Mouse (Mus musculus) MEL-GATA-1-ER (cell line): ENCODE measurements around the gene Tex11.
"Not testable (repeated sequence)": the region's sequence is repeated elsewhere in the genome, so short reads cannot be mapped to it uniquely, and the experiment has no call there.

ENCODE experiments used
- DNase-seq: peaks from one replicate; pipeline ENCODE4 v3.0.0-alpha.2; 2012; ENCODE audit warnings: low read depth; ENCODE audit errors: extremely low read depth

Gene Tex11

DNA sequence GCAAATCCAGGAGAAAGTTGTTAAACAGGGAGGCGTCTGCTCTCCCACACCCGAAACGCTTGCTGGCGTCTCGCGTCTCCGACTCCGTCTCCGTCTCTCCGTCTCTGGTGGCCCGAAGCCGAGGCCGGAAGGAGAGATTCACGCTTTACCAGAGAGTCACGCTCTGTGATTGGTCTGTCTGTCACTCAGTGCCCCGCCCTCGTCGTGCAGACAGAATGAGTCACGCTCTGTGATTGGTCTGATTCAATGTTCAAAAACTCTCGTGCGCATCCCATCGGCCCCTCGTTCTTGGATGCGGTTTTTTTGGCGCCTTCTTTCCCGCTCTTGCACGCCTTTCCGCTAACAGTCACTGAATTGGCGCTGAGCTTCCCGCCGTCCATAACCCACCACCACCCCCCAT lies at the start of gene Tex11:
Gene Tex11, minus strand, starts transcription at position 127 of the 400 bp plus-strand sequence.
- no peak for DNase-seq

DNA sequence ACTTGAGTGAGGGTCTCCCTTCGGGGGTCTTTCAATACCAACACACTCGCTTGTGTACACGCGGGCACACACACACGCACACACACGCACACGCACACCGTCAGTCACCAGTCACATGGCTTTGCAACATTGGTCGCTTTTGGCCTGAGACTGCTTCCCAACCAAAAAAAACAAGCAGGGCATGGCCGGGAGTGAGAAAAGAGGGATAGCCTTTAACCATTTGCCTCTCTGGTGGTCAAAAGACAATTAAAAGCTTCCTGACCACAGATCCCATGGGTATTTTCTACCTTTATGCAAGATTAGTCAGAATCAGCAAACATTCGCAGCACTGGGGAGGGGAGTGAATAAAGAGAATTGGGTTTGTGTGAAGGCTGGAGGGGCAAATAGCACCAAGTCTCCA lies 26.5 kb upstream of the Tex11 start, which contains the start of gene Slc7a3:
Gene Slc7a3, minus strand, starts transcription at position 101 of the 400 bp plus-strand sequence.
- DNase-seq: no peak

DNA sequence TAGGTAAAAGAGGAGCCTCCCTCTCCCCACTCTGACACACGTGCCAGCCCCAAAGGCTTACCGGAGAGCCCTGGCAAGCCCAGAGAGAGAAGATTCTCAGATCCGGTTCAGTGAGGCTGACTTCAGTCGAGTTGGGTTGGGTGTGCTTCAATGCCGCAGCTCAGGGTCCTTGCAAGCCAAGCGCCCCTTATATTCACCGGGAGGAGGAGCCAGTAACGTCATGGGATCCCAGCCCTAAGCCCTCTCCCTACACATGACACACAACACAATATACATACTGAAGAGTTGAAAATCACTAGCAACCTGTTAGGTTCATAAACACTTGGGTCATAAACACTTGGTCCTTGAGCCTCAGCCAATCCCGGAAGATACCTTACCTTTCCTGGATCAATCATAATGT lies 25.7 kb upstream of the Tex11 start:
- DNase-seq: not testable (repeated sequence)

DNA sequence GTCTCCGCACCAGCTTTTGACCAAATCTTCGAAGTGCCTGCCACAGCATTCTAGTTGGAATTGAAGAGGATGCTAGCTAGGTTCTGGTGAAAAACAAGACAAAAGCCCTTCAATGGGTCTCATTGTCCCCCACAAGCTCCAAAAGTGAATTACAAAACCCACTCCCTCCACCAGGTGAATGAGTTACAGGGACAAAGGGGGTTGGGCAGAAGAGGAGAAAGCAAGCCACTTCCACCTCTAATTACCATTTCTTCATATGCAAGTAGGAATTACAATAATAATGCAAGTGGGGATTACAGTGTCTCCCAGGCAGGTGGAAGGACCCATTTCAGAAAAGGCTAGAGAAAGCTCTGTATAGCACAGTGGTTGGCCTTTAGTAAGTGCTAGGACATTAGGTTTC lies 24.7 kb upstream of the Tex11 start:
- no peak for DNase-seq

DNA sequence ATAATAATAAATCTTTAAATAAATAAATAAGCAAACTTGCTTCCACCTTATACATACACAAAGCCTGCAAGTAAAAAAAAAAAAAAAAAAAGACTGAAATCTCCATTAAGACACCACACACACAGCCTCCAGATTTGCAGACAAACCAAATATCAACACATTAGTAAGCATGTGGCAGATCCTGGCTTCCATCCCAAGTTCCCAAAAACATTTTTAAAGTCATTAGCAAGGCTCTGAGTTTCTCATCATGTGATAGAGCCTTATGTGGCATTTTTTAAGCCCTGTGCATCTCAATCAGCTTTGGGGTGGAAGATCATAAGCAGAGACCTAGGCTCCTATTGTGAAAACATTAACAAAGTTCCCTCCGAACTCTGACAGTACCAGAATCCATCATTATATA lies 5.8 kb upstream of the Tex11 start:
- no peak for DNase-seq

DNA sequence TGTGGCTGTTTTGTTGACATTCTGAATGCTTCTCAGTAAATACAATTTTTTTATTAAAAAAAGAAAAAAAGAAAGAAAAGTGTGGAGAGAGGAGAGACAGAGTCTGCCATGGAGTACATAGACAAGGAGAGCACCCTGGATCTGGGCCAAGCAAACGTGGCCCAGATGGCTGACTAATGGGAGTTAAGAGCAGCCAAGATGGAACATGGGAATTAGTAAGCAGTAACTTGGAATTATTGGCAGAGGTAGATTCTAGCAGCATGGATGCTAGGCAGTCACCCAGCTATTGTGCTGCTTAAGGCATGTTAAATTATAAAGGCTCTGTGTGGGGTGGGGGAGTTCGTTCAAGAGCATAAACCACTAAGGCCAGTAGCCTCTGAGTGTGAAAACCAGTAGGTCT lies 4.0 kb upstream of the Tex11 start:
- DNase-seq: no peak

DNA sequence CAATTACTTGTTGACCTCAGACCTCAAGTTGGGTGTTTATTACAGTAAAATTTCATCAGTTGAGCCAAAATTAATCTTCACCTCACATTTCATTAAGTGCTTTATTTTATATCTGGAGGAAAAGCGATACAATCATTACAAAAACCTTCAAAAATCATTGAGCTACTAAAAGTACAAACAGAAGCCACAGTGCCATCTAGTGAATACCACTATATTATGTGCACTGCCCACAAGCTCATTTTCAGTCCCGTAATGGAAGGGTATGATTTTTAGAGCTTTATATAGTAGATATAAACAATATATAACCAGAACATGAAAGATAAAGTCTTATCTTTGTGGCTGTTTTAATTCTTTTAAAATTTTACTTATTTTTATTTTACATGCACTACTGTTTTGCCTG lies 115.8 kb downstream of the Tex11 start:
- no peak for DNase-seq

DNA sequence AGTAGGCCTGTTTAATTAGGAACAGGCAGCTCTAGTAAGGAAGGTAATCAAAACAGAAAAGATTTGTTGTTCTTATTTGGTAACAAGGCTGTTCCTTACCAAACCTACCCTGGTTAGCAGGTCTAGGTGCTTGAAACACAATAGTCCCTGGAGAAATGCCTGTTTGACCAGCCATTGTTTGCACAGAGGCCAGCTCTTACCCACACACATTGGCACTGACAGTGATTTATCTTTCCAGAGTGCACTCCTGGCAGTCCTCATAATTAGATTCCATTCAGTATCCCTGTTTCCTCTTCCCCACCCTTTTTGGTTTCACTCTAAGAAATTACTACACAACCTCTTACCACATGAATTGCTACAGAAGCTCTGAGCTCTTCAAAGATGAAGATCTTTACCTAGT lies 220.3 kb downstream of the Tex11 start:
- DNase-seq: no peak

DNA sequence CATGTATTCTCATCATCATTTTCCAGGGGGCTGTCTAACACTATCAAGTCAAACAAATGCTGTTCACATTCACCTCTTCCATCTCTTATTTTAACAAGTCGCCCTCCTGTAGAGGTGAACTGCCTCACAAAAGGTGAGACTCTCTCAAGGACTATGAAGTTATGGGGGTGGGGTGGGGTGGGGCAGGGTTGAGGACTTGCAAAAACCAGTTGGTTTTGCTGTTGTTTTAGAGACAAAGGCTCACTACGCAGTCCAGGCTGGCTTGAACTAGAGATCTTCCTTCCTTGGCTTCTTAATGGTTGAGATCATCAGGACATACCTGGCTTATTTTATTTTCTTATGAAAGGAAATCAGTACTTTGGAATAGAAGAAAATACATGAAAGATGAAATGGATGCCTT lies 226.7 kb downstream of the Tex11 start:
- no peak for DNase-seq

DNA sequence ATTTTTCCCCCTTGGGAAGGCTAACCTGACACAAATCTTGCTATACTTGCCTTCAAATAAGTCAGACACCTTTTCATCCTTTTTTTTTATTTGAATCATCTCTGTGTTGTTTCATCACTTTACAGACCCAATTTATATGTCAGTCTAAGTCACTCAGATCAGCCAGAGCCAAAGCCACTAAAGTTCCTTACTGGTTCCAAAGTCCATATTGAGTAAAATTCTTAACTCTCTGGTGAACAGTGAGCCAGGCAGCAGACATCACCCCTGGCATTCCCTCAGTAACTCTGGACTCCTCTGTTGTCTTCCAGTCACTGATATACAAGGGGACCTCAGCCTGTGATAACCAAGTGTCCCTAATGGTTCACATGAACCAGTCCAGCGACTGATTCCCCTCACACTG lies 233.9 kb downstream of the Tex11 start:
- DNase-seq: no peak

DNA sequence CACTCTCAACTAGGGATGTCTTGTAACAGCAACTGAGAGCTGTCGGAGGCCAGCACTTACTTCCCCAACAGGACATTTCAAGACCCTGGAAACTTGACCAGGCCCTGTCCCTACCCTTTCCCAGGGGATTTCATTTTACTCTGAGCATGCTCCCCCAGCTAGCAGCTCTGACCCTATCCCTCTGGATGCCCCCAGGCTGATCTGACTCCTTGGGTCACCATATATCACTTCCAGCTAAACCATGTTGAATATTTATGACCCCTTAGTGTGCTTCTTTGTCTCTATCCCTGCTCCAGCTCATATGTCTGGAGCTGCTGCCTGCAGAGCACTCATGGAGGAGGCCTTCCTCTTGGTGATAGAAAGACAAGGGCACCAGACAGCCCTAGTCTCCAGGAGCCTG lies 238.3 kb downstream of the Tex11 start:
- no peak for DNase-seq

DNA sequence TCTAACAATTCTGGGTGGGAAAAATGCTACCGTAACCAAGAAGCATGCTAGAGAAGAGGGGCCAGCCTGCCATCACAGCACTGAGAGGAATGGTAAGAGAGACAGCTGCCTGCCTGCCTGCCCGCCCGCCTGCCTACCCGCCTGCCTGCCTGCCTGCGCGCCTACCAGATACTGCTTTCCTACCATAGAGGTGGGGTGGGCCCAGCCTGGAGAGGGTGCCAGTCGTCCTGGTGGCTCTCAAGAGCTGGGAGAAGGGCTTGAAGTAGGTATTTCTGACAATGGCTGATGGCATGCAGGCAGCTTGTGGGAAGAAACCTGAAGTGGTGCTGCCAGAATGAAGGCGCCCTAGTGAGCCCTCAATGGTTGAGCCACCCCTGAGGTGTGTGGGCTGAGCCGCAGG lies 240.8 kb downstream of the Tex11 start:
- no peak for DNase-seq

DNA sequence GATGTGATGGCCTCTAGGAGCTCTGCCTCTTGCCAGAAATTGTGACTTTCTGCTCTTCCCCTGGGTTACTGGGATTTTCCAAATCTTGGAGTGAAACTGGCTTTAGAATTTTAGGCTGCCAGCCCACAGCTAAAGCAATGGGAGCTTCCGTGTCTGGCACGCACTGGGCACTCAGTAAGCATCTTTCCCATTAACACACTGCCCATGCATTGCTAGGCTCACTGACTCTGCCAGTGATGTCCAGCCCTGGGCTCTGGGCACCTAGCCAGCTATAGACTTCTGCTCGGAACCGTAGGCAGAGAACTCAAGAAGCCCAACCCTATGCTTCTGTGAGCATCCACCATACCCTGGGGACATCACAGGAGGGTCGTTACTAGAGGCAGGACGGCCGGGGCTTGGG lies 243.7 kb downstream of the Tex11 start:
- DNase-seq: no peak

DNA sequence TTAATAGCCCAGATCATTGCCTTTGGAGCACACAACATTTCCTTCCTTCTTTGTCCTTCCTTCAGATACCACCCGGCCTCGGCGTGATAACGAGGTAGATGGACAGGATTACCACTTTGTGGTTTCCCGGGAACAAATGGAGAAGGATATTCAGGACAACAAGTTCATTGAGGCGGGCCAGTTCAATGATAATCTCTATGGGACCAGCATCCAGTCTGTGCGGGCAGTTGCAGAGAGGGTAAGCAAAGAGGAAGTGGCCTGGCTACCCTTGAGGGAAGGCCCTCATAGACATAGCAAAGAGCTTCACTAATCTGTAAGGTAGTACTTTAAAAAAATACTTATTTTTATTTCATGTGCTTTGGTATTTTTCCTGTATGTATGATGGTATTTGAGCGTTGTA lies 245.3 kb downstream of the Tex11 start:
- peak; percentile 73 for DNase-seq

DNA sequence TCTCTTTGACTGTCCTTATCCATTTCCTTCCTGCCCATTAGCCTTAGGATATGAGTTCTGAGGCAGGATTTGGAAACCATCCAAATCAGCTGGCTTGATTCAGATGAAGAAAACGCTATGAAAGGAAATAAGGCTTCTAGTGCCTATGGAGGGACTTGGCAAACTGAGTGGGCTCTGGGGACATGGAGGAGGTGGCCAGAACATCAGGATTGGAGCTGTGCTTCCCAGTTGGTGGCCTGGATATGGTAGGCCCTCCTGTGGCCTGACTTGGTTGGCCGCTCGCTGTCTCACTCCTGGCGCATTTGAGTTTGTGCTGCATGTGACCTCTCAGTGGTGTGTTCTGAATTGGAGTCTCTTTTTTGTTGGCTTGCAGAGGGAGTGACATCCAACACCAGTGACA lies 248.3 kb downstream of the Tex11 start:
- no peak for DNase-seq

DNA sequence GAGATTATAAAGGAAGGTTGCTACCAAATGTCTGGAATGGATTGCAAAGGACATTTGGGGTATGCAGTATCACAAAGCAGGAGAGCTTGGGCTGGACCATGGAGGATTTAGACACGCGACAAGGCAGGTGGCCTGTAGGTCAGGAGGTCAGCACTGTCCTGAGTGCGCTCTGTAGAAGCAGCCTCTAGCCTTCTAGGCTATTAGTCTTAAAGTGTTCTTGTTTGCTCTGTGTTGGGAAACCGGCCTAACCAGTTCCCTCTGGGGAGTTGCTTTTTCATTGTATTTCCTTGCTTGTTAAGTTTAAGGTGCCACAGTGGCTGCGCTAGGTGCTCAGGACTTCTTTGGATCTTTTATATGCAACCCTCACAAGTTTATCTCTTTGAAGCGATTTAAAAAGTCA lies 257.4 kb downstream of the Tex11 start:
- no peak for DNase-seq

DNA sequence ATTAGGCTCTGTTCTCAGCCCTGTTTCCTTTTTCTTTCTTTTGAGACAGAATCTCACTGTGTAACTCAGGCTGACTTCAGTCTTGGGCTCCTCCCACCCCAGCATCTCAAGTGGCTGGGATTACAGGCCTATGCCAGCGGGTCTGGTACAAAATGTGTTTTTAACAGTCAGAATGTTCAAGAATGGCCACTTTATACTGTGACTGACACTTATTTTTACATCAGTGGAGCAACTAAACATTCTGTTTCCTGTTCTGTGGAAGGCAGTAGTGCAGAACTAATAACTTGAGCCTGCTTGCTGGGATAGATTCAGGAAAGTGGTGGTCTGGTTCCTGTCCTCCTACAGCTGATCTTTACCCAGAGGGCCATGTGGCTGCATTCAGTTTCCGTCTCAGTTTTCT lies 258.8 kb downstream of the Tex11 start:
- DNase-seq: no peak

DNA sequence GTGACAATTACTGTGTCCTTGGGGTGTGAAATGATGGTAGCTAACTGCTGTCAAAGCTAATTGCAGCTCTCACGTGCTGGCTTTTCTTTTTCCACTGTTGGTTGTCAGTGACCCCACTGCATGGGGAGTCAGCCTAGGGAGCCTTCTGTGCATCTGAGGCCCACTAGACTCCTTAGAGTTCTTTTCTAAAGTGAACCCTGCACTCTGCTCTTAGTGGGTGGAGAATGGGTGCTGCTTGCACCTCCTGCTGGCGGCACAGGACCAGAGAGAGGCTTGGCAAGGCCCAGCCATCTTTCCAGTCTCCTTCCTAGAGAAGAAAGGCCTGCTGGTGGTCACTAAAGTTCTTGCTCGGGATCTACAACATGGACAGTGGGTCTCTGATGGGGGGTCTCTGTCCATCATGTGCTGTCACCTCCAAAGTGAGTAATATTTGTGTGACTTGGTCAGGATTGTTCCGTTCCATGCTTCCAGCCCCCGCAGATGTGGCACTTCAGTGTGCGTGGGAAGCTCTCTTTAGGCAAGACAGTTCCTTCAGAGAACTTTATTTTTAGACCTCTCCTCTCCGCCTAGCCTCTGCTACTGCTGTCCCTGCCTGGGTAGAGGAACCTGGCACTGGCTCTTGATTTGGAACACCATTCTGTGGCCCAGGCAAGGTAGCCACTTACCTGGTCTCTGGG lies 261.5 kb downstream of the Tex11 start:
- DNase-seq: no peak

DNA sequence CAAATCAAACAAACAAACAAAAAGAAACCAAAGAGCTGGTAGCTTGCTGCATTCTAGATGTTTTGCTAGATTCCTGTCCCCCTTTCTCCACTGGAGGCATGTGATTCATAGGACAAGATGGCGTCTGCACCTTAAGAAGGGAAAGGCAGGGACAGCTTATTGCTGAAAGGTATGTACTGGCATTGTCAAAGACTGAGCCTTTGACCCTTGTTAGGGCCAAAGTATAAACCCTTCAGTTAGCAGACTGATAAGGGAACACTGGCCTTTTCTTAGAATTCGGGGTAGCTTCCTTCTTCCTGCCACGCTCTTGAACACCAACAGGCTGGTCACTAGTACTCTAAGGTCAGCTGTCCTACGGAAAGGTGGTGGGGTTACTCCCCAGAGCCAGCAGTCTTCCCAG lies 262.1 kb downstream of the Tex11 start:
- DNase-seq: no peak

DNA sequence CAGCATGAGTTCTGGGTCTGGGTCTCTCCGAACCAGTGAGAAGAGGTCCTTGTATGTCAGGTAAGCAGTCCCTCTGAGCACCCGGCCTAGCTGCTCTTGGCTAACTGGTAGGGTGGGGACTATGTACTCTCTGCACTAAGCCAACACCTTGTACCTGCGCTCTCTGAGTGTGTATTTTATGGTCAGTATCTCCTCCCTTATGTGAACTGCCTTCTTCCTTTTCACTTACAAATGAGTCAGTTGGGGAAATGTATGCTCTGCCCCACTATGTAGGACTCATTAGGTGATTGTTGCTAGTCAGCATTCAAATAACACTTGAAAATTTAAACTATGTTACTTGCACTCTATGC lies 262.8 kb downstream of the Tex11 start:
- no peak for DNase-seq

DNA sequence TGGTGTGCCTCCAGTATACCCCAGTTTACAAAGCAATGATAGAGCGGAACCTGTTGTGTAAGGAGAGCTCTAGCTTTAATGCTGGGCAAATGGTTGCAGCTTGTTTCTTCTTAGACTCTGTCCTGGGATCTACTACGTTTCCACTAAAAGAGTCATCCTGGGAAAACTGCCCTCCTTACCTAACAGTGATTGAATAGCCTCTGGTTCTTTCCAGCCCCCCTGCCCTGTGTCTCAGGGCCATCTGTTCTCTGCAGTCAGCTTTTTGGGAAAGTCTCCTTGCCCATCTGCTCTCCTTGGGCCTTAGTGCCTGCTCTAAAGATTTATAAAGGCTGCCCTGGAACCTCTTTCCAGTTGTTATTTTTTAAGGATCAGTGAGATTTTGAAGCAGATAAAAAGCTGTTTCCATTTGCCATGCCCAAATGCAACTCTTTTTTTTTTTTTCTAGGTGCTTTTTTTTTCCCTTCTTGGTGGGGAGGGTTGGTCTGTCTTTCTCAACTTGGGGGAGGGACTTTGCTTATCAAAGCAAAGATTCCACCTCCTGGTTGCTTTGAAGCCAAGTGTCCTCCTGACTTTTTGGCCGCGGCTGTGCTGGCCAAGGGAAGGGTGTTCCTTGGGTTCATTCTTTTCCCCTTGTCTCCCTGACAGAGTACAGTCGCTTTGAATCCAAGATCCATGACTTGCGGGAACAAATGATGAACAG lies 263.3 kb downstream of the Tex11 start:
- DNase-seq: no peak

DNA sequence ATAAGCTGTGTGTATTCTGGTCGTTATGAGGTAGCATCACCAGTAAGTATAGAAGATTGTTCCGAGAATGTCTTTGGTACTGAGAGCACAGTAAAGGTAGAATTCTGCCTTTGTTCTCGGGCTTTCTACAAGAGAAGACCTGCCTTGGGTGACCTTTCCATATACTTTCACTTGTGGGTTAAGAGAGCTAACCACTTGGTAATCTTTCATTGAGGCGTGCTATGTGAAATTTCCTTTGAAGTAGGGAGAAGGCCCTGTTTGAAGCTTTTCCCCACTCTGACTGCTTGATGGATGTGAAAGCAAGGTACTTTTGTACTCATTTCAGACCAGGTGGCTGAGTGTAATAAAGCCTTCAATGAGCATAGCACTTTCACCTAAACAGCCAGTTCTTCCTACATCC lies 270.1 kb downstream of the Tex11 start:
- no peak for DNase-seq
